In the genomic region with DNA sequence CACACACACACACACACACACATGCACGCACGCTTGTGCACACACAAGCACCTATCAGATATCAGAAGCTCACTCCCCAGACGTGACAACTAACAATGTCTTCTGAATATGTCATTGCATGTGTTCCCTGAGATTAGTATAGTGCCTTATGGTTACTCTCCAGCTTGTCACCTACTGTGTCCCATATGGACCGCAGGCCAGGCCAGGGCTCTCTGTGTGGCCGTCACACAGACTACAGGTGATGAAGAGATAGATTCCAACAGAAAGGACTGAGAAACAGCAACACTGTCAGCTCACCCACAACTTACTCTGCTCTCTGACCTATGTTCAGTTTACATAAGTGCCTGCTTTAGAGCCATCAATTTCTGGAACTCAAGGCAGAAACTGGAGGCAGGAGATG, we compare ENCODE assay signal across 15 mouse cellular contexts. TPM values are rescaled to one million over a fixed set of nuclear protein-coding genes. Genes with fewer than 3 reads are reported as not detected.
A peak's percentile ranks its signal among the peaks of the same experiment; 100 is the strongest.
DNase-seq lines count a peak whose midpoint lies in the region; TF ChIP-seq lines count a peak whose summit lies in the region.
"Had no signal": no experiment of that assay in that cellular context is flagged by ENCODE, and none has a peak within 500 bp of the region (broad histone marks: within the 10 kb centered on the region; RNA-seq: fewer than 3 reads in every experiment).

No protein-coding gene starts in this region.

- 30% methylated on average over 5 of the region's 5 CpGs for WGBS in cerebellum, adult 2 months

- H3K27ac ChIP-seq in cerebellum, adult 2 months (ENCODE audit: insufficient read depth, low read length) = peak overlapping the region; percentile 53
- H3K27ac ChIP-seq: embryonic facial prominence, embryonic 10.5 days; embryonic facial prominence, embryonic 12.5 days; forebrain, embryonic 13.5 days; forebrain, embryonic 15.5 days had no signal

- no peak for TF ChIP-seq CTCF in cerebellum, adult 2 months (IDR thresholded peaks at IDR 0.05; ENCODE audit: borderline replicate concordance, insufficient read depth, low read depth, low read length)

- peak; percentile 50 to 63 for DNase-seq in cerebellum, adult 2 months
- DNase-seq in cerebellum, postnatal 4 days (ENCODE audit: low spot score in 2 of 2) = no peak
- DNase-seq in cerebellum, adult 9-11 months = peak; percentile 60
- no peak for DNase-seq in cerebellum, adult 8-10 months
- DNase-seq in brain, adult 2 months (ENCODE audit: low read depth, low spot score) = peak; percentile 54
- DNase-seq in cerebellum, postnatal 36 days = peak; percentile 43 to 53
- no peak for DNase-seq in c-Kit-positive CD71-positive TER-119-positive erythroid progenitor cells, embryonic 14.5 days (ENCODE audit: low spot score)
- DNase-seq: adrenal gland, adult 2 months; adrenal gland, postnatal 10 days; adrenal gland, postnatal 25 days; forebrain, postnatal 0 days had no signal

- no peak overlapping the region for H3K4me3 ChIP-seq in cerebellum, adult 2 months (replicated peaks; ENCODE audit: insufficient read depth, low read depth, low read length)
- H3K4me3 ChIP-seq: embryonic facial prominence, embryonic 10.5 days; embryonic facial prominence, embryonic 12.5 days; forebrain, embryonic 13.5 days; forebrain, embryonic 15.5 days had no signal

- H3K4me1 ChIP-seq in cerebellum, adult 2 months (ENCODE audit: control insufficient read depth, insufficient read depth, low read length) = peaks cover 42% of the 10 kb centered on the region

- no peaks in the 10 kb centered on the region for H3K27me3 ChIP-seq in cerebellum, adult 2 months (ENCODE audit: control insufficient read depth, insufficient read depth, low read length)
- H3K27me3 ChIP-seq: embryonic facial prominence, embryonic 12.5 days; forebrain, embryonic 13.5 days; forebrain, embryonic 15.5 days had no signal

- no peak for TF ChIP-seq POLR2A in cerebellum, adult 2 months (IDR thresholded peaks at IDR 0.05; ENCODE audit: borderline replicate concordance, insufficient read depth, low read length)

RNA-seq across cellular contexts. Expression of gene Cnksr3, which starts 57.2 kb away (rescaled TPM):
- polyA plus RNA-seq in cerebellum, adult 2 months (2012; rRNA removed) = 35.9 and 43.3 TPM in 2 replicates

Comparison
In these comparisons a context has a peak if more than half of its experiments do, and no peak if none do; other contexts are left out.
1. DNase-seq: peak in cerebellum, adult 2 months (2 of 2), cerebellum, adult 9-11 months (single experiment), brain, adult 2 months (single experiment) and cerebellum, postnatal 36 days (2 of 2); none in cerebellum, postnatal 4 days (0 of 2), cerebellum, adult 8-10 months (single experiment) and c-Kit-positive CD71-positive TER-119-positive erythroid progenitor cells, embryonic 14.5 days (single experiment).